Mouse (Mus musculus) hindbrain, postnatal 0 days (tissue): Measurements from ENCODE around the gene Med21. TPM values are rescaled to one million over a fixed set of nuclear protein-coding genes. Genes with fewer than 3 reads are reported as not detected.

Source experiments
- ATAC-seq: fragments of 200-750 bp; cut with Nextera tagmentation; 2 replicates; pipeline ENCODE4 v1.8.0; 2017; ENCODE audit warnings: mild to moderate bottlenecking, moderate TSS enrichment, moderate library complexity
- DNase-seq: peaks from one replicate; pipeline ENCODE4 v3.0.0-alpha.2; 2015; ENCODE audit warnings: low spot score
- H3K27ac ChIP-seq: fragments of 300-500 bp; sonication (generic); 2 replicates; pipeline ENCODE4 v1.5.1; 2014; ENCODE audit warnings: mild to moderate bottlenecking
- H3K27me3 ChIP-seq: fragments of 300-500 bp; sonication (generic); 2 replicates; pipeline ENCODE4 v1.6.1; 2014; ENCODE audit warnings: low read length, mixed read lengths; ENCODE audit not compliant: insufficient read depth
- H3K36me3 ChIP-seq: fragments of 300-500 bp; sonication (generic); 2 replicates; pipeline ENCODE4 v1.6.1; 2014; ENCODE audit warnings: low read length, mixed read lengths; ENCODE audit not compliant: insufficient read depth
- H3K4me1 ChIP-seq: fragments of 300-500 bp; sonication (generic); 2 replicates; pipeline ENCODE4 v1.6.1; 2014; ENCODE audit warnings: antibody characterized with exemption, low read length, mixed read lengths; ENCODE audit not compliant: insufficient read depth
- H3K4me2 ChIP-seq: fragments of 300-500 bp; sonication (generic); 2 replicates; pipeline ENCODE4 v1.6.1; 2014; ENCODE audit warnings: low read depth, mild to moderate bottlenecking, low read length, moderate library complexity, mixed read lengths
- H3K4me3 ChIP-seq: fragments of 300-500 bp; sonication (generic); 2 replicates; pipeline ENCODE4 v1.5.1; 2014; ENCODE audit warnings: low read length
- H3K9ac ChIP-seq: fragments of 300-500 bp; sonication (generic); replicated peaks from 2 replicates; pipeline ENCODE4 v1.6.1; 2014; ENCODE audit warnings: mild to moderate bottlenecking, low read length, moderate library complexity, mixed read lengths
- H3K9me3 ChIP-seq: fragments of 300-500 bp; sonication (generic); 2 replicates; pipeline ENCODE4 v1.6.1; 2016; ENCODE audit warnings: low read length, mixed read lengths
- CTCF ChIP-seq: IDR thresholded peaks from 2 replicates; pipeline ENCODE4 v1.5.1; 2016; ENCODE audit warnings: antibody characterized with exemption, control low read depth, low read depth
- WGBS: fragments of 180-500 bp; shearing (Covaris S2); extraction: QIAGEN DNeasy Blood & Tissue Kit; methylation state at CpG from one replicate; pipeline ENCODE4 v1.1.7; 2014; 5-methylcytosine and 5-hydroxymethylcytosine counted together
- polyA plus RNA-seq: library from polyadenylated mRNA; unstranded; fragments of >200 nt; fragmentation: Nextera tagmentation; extraction: Ambion mirVana; gene quantifications from 2 replicates; pipeline ENCODE4 v1.2.1, GENCODE M21; 2015
- total RNA-seq: library from RNA; depleted of rRNA; stranded (reverse); fragments of >200 nt; gene quantifications from 2 replicates; pipeline ENCODE4 v1.2.3, GENCODE M21; 2014

The Med21 gene
- total and polyA plus RNA-seq, 2 experiments from 2014 or later: 42.3 to 112 TPM

DNA sequence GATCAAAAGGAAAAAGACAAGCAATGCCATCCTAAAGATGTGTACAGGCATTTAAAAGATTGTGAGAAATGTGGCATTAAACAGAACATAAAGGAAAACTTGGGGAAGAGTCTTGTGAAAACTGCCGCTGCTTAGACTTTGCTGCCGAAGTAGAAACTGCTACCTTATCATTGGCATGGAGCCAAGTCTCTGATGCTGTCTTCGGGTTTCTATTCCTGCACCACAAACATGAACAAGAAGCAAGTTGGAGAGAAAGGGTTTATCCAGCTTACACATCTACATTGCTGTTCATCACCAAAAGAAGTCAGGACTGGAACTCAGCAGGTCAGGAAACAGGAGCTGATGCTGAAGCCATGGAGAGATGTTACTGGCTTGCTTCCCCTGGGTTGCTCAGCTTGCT is 10.8 kb downstream of the Med21 start:
- Histone ChIP-seq H3K27me3 (no peaks in the 10 kb centered on the region), H3K9me3 (no peaks in the 10 kb centered on the region), H3K4me2 (no peak overlapping the region), H3K4me3 (no peak overlapping the region), H3K4me1 (no peaks in the 10 kb centered on the region), H3K27ac (no peak overlapping the region), H3K36me3 (peaks cover 3% of the 10 kb centered on the region; the same call in 1 of the 2 replicates), H3K9ac (no peak overlapping the region)
- ATAC-seq (no peak), DNase-seq (no peak)
- 80% methylated on average over 3 of the region's 3 CpGs for WGBS
- no peak for TF ChIP-seq CTCF

DNA sequence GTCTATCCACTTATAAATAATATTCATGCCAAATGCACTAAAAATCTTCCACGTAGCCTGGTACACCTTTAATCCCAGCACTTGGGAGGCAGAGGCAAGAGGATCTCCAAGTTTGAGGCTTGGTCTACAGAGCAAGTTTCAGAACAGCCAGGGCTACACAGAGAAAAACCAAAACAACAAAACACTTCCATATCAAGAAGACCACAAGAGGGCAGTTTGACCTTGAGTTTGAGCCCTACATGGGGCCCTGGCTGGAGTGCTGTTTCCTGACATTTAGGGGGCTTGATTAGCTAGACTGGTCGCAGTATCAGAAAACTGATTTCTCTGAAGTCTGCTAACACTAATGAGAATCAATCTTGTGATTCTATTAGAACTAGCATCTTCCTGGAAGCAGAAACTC is 18.2 kb downstream of the Med21 start:
- WGBS: 58% methylated on average over 2 of the region's 2 CpGs
- Histone ChIP-seq H3K27me3 (no peaks in the 10 kb centered on the region), H3K36me3 (no peaks in the 10 kb centered on the region), H3K4me1 (no peaks in the 10 kb centered on the region), H3K9ac (no peak overlapping the region), H3K4me2 (no peak overlapping the region), H3K9me3 (no peaks in the 10 kb centered on the region), H3K4me3 (no peak overlapping the region), H3K27ac (no peak overlapping the region)
- TF ChIP-seq CTCF: peak; percentile 55
- DNase-seq (peak; percentile 53), ATAC-seq (0 out of 2 replicates have a peak, but pooled peaks have one; percentile 55)

DNA sequence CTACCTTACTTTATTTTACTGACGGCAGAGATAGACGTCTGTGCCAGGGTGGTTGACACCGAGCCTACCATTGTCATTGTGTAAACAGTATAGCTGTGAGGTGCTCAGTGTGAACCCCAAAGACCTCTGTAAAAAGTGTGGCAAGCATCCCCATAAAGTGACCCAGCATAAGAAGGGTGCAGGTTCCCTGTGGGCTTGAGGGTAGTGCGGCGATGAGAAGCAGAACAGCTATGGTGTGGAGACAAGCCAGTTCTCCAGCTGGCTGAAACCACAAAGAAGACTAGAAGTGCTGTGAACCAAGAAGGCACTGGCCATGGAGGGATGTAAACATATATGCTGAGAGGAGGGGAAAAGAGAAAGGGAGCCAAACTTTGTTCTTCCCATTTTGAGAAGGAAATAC is 19.3 kb downstream of the Med21 start:
- H3K9ac ChIP-seq: no peak overlapping the region
- no peaks in the 10 kb centered on the region for H3K36me3 ChIP-seq
- H3K9me3 ChIP-seq: no peaks in the 10 kb centered on the region
- H3K4me2 ChIP-seq: no peak overlapping the region
- no peak overlapping the region for H3K27ac ChIP-seq
- H3K4me1 ChIP-seq: no peaks in the 10 kb centered on the region
- H3K27me3 ChIP-seq: no peaks in the 10 kb centered on the region
- ATAC-seq (no peak), DNase-seq (no peak)
- TF ChIP-seq CTCF: no peak
- WGBS: 84% methylated on average over 5 of the region's 5 CpGs
- no peak overlapping the region for H3K4me3 ChIP-seq

DNA sequence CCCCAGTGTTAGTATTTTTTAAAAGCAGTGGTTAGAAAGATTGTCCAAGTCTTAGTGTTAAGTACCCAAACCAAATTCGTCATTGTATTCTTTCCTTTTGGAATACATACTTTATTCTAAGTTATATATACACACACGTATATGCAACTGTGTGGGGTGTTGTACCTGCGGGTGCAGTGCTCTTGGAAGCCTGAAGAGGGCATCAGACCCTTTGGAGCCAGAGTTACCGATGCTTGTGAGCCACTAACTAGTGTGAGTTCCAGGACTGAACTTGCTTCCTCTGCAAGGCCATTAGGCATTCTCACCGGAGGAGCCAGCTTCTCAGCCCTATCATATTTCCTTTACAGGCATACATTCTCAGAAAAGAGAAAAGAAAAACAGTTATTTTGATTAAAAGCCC is 20.3 kb downstream of the Med21 start:
- peak; percentile 76 for TF ChIP-seq CTCF
- Histone ChIP-seq H3K27ac (no peak overlapping the region), H3K4me2 (no peak overlapping the region), H3K9me3 (no peaks in the 10 kb centered on the region), H3K36me3 (no peaks in the 10 kb centered on the region), H3K4me3 (no peak overlapping the region), H3K4me1 (no peaks in the 10 kb centered on the region), H3K27me3 (no peaks in the 10 kb centered on the region), H3K9ac (no peak overlapping the region)
- ATAC-seq: no peak
- DNase-seq: peak; percentile 52
- 37% methylated on average over 5 of the region's 5 CpGs for WGBS

DNA sequence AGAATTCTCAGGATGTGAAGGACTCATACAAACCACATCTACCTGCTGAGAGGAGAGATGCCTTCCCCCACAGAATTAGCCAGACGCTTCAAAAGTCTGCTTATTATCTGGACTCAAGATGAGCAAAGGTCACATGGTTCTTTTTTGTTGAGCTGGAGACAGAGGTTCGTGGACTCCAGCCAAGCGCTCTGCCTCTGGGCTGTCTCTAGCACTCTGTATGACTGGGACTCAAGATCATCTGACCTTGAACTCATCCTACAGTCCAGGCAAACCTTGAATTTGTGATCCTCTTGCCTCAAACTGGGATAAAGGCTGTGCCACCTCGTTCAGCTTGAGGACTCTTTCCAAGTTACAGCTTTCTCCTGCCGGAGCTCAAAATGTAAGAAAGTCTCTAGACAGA is 21.8 kb downstream of the Med21 start:
- no peak for TF ChIP-seq CTCF
- H3K36me3 ChIP-seq: no peaks in the 10 kb centered on the region
- DNase-seq: no peak
- ATAC-seq: no peak
- H3K4me2 ChIP-seq: no peak overlapping the region
- H3K4me1 ChIP-seq: no peaks in the 10 kb centered on the region
- no peaks in the 10 kb centered on the region for H3K27me3 ChIP-seq
- no peak overlapping the region for H3K27ac ChIP-seq
- no peaks in the 10 kb centered on the region for H3K9me3 ChIP-seq
- WGBS: 59% methylated on average over 5 of the region's 5 CpGs
- no peak overlapping the region for H3K9ac ChIP-seq
- H3K4me3 ChIP-seq: no peak overlapping the region

DNA sequence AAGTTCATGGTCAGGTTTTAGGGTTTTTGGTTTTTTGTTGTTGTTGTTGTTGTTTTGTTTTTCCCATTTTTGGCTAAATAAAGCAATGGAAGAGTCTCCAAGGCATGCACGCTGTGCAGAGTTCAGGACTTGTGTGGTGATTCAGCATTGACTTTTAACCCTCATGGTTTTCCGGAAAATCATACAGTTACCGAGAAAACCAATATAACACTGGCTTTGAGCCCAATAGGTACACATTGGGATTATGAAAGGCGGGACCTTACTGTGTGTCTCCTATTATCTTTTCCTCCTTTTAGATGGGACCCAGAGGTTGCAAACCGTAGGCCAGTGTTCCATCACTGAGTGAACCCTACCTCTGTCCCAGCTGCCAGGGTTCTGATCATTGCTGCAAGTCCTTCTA is 22.6 kb downstream of the Med21 start:
- 94% methylated on average over 5 of the region's 5 CpGs for WGBS
- H3K9ac ChIP-seq: no peak overlapping the region
- no peak for ATAC-seq

DNA sequence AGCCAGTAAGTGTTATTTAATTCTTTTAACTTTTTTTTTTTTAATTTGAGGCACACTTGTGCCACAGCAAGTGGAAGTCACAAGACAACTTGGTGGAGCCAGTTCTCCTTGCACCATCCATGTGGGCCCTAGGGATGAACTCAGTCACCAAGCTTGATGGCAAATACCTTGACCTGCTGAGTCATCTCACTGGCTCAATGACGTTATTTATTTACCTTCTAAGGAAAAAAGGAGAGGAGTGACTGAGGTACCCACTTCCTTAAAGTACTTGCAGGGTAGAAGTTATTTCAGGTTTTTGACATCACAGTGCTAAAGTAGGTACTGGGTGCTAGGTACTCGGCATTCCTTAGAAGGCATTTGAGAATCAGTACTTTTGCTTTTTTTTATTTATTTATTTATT is 23.1 kb downstream of the Med21 start:
- ATAC-seq (no peak), DNase-seq (no peak)
- Histone ChIP-seq H3K27me3 (no peaks in the 10 kb centered on the region), H3K9ac (no peak overlapping the region), H3K4me2 (no peak overlapping the region), H3K9me3 (0 out of 2 replicates have a peak, but pooled peaks cover 2% of the 10 kb centered on the region), H3K4me1 (no peaks in the 10 kb centered on the region), H3K4me3 (no peak overlapping the region), H3K27ac (no peak overlapping the region), H3K36me3 (no peaks in the 10 kb centered on the region)
- no peak for TF ChIP-seq CTCF
- 80% methylated on average over 2 of the region's 2 CpGs for WGBS

More for the DNA sequence above, 22.6 kb downstream of the Med21 start:
- Histone ChIP-seq H3K9me3 (no peaks in the 10 kb centered on the region), H3K36me3 (no peaks in the 10 kb centered on the region), H3K4me3 (no peak overlapping the region), H3K4me2 (no peak overlapping the region), H3K27ac (no peak overlapping the region), H3K27me3 (no peaks in the 10 kb centered on the region), H3K4me1 (no peaks in the 10 kb centered on the region)
- no peak for DNase-seq
- no peak for TF ChIP-seq CTCF
